Mouse (Mus musculus) T-helper 17 cell (primary cell): ENCODE data around the gene Ssr4.

ENCODE experiments used
- in situ Hi-C, 2 experiments: fragments of 300-600 bp; cut with MboI, MseI; formaldehyde crosslinking; loops; 1 replicate in 1 of 2; 2 replicates in 1 of 2; pipeline ENCODE4 v1.15.1; 2025; ENCODE audit warnings: high pct_unique_total_duplicates in 2 of 2

Ssr4 gene

GRCm38 (mm10) chrX:73805814-73806213 lies 19.0 kb downstream of the Ssr4 start:
- in situ Hi-C loops, result no loop called here

GRCm38 (mm10) chrX:73815072-73815471 lies 28.2 kb downstream of the Ssr4 start:
- in situ Hi-C loops, result no loop called here

- in situ Hi-C loops, result no loop called here
These were observed 29.9 kb downstream of the Ssr4 start for GRCm38 (mm10) chrX:73816596-73817314.

GRCm38 (mm10) chrX:73823747-73824146 lies 36.9 kb downstream of the Ssr4 start:
- in situ Hi-C loops, result no loop called here

- in situ Hi-C loops, result no loop called here
These were observed 37.6 kb downstream of the Ssr4 start, which contains the start of gene Pdzd4 for GRCm38 (mm10) chrX:73824185-73825151. Gene Pdzd4, minus strand, starts transcription at chrX:73824969.

- in situ Hi-C loops, result loop anchor here in 1 of 2 experiments (10.0 kb wide), 1 partner anchor 1811 kb away; no protein-coding TSS in a partner anchor
These were observed 48.9 kb downstream of the Ssr4 start for GRCm38 (mm10) chrX:73835731-73836130.

GRCm38 (mm10) chrX:73836691-73837090 lies 49.9 kb downstream of the Ssr4 start:
- in situ Hi-C loops, result loop anchor here in 1 of 2 experiments (10.0 kb wide), 1 partner anchor 1812 kb away; no protein-coding TSS in a partner anchor
